In genomic region chr10:86044066-86044465, GRCm38 (mm10) we compare ENCODE assay signal across 27 mouse cellular contexts. TPM values are rescaled to one million over a fixed set of nuclear protein-coding genes. Genes with fewer than 3 reads are reported as not detected.
DNase-seq lines count a peak whose midpoint lies in the region; ATAC-seq and TF ChIP-seq lines count a peak whose summit lies in the region.
"Had no signal": no experiment of that assay in that cellular context is flagged by ENCODE, and none has a peak within 500 bp of the region (broad histone marks: within the 10 kb centered on the region; RNA-seq: fewer than 3 reads in every experiment).

No protein-coding gene starts in this region.

- no peak for TF ChIP-seq CTCF in heart, adult 2 months (IDR thresholded peaks at IDR 0.05)

- no peaks in the 10 kb centered on the region for H3K4me1 ChIP-seq in heart, adult 2 months (ENCODE audit: control insufficient read depth, insufficient read depth, low read length)
- H3K4me1 ChIP-seq in kidney, embryonic 15.5 days: no peaks in the 10 kb centered on the region
- H3K4me1 ChIP-seq: embryonic facial prominence, embryonic 10.5 days; embryonic facial prominence, embryonic 13.5 days; forebrain, embryonic 15.5 days; hindbrain, embryonic 12.5 days had no signal

- H3K36me3 ChIP-seq in heart, adult 2 months (ENCODE audit: control insufficient read depth, insufficient read depth, low read length): no peaks in the 10 kb centered on the region; the same call in 1 of the 2 replicates
- peaks cover 56% of the 10 kb centered on the region for H3K36me3 ChIP-seq in kidney, embryonic 15.5 days
- H3K36me3 ChIP-seq: forebrain, embryonic 12.5 days; forebrain, embryonic 15.5 days; hindbrain, embryonic 12.5 days had no signal

- H3K9ac ChIP-seq in heart, adult 2 months (ENCODE audit: low read depth, low read length): no peak overlapping the region
- H3K9ac ChIP-seq in kidney, embryonic 15.5 days: no peak overlapping the region
- H3K9ac ChIP-seq: embryonic facial prominence, embryonic 13.5 days; forebrain, embryonic 12.5 days; forebrain, embryonic 15.5 days; hindbrain, embryonic 12.5 days had no signal

- no peak overlapping the region for H3K4me2 ChIP-seq in kidney, embryonic 15.5 days
- H3K4me2 ChIP-seq: embryonic facial prominence, embryonic 13.5 days; forebrain, embryonic 12.5 days; forebrain, embryonic 15.5 days; heart, embryonic 11.5 days; hindbrain, embryonic 12.5 days had no signal

- DNase-seq in heart, adult 11 months: peak; percentile 50
- DNase-seq in heart, adult 2 months: no peak
- DNase-seq in kidney, adult 11 months: peak; percentile 45
- DNase-seq in kidney, adult 9 months: peak; percentile 62
- no peak for DNase-seq in kidney, postnatal 4 days
- DNase-seq: adrenal gland, adult 8-10 months; adrenal gland, postnatal 25 days; cerebellum, adult 11-12 months; cerebellum, adult 8-10 months; embryo, embryonic 11 days; gastrocnemius, postnatal 25 days had no signal

- no peak overlapping the region for H3K4me3 ChIP-seq in heart, adult 2 months
- no peak overlapping the region for H3K4me3 ChIP-seq in kidney, embryonic 15.5 days (replicated peaks)
- H3K4me3 ChIP-seq: embryonic facial prominence, embryonic 10.5 days; embryonic facial prominence, embryonic 13.5 days; erythroblast, embryonic 14.5 days; forebrain, embryonic 12.5 days; forebrain, embryonic 15.5 days; hindbrain, embryonic 12.5 days had no signal

- intact Hi-C loops in heart, adult 2 months (cut with DNase I): no loop called here

- H3K27ac ChIP-seq in heart, adult 2 months: no peak overlapping the region
- H3K27ac ChIP-seq in kidney, embryonic 15.5 days: no peak overlapping the region
- H3K27ac ChIP-seq: embryonic facial prominence, embryonic 10.5 days; embryonic facial prominence, embryonic 13.5 days; forebrain, embryonic 12.5 days; forebrain, embryonic 15.5 days; hindbrain, embryonic 12.5 days; hindbrain, postnatal 0 days had no signal

- no peak for TF ChIP-seq POLR2A in heart, adult 2 months (IDR thresholded peaks at IDR 0.05; ENCODE audit: insufficient read depth, low read depth, low read length)

- no peaks in the 10 kb centered on the region for H3K9me3 ChIP-seq in kidney, embryonic 15.5 days (replicated peaks)
- H3K9me3 ChIP-seq: embryonic facial prominence, embryonic 10.5 days; embryonic facial prominence, embryonic 13.5 days; forebrain, embryonic 12.5 days; forebrain, embryonic 15.5 days; hindbrain, embryonic 12.5 days had no signal

- ATAC-seq in kidney, embryonic 15.5 days (replicated peaks; ENCODE audit: low FRiP score): no peak
- ATAC-seq: activated CD4-positive, CD25-positive, alpha-beta regulatory T cell, adult 4 months; forebrain, embryonic 15.5 days; hindbrain, postnatal 0 days had no signal

- TF ChIP-seq EP300 in heart, adult 2 months (IDR thresholded peaks at IDR 0.05; ENCODE audit: insufficient read depth, low read depth, low read length): no peak

- no peaks in the 10 kb centered on the region for H3K79me2 ChIP-seq in heart, adult 2 months (replicated peaks; ENCODE audit: control insufficient read depth, insufficient read depth, low read length)

- 85% methylated on average over 8 of the region's 8 CpGs for WGBS in heart, adult 2 months
- WGBS in kidney, embryonic 15.5 days: 87% methylated on average over 8 of the region's 8 CpGs

- H3K27me3 ChIP-seq in heart, adult 2 months (ENCODE audit: control insufficient read depth, insufficient read depth, low read length): no peaks in the 10 kb centered on the region
- H3K27me3 ChIP-seq in kidney, embryonic 15.5 days: no peaks in the 10 kb centered on the region
- H3K27me3 ChIP-seq: embryonic facial prominence, embryonic 13.5 days; forebrain, embryonic 12.5 days; forebrain, embryonic 15.5 days; hindbrain, embryonic 12.5 days had no signal

RNA-seq across cellular contexts. Expression of gene Fbxo7, which starts 22.3 kb away (rescaled TPM):
- 10 to 100 TPM; 13.2 to 16.2 TPM for total RNA-seq in heart, adult 2 months (2021)
- 16.7 and 20.2 TPM in 2 replicates for polyA plus RNA-seq in heart, adult 2 months (2012; rRNA removed)
- polyA plus RNA-seq in kidney, embryonic 15.5 days (2015; fragmentation: Nextera tagmentation; extraction: Ambion mirVana): 36.0 and 36.7 TPM in 2 replicates

RNA-seq across cellular contexts. Expression of gene Bpifc, which starts 32.4 kb away (rescaled TPM):
- total RNA-seq in heart, adult 2 months (2021): not detected
- not detected in 2 replicates for polyA plus RNA-seq in heart, adult 2 months (2012; rRNA removed)
- polyA plus RNA-seq in kidney, embryonic 15.5 days (2015; fragmentation: Nextera tagmentation; extraction: Ambion mirVana): 0.35 and 0.38 TPM in 2 replicates
- total RNA-seq: ES-E14; gastrocnemius, adult 8-10 months; gastrocnemius, postnatal 25 days; heart, adult 8-10 months; heart, postnatal 25 days; hindbrain, postnatal 0 days had no signal
- polyA plus RNA-seq: embryonic facial prominence, embryonic 10.5 days; erythroblast, embryonic 14.5 days; forebrain, embryonic 12.5 days; forebrain, embryonic 15.5 days; heart, embryonic 11.5 days; heart, embryonic 14.5 days; heart, postnatal 0 days; hindbrain, embryonic 12.5 days had no signal

Comparison
In these comparisons a context has a peak if more than half of its experiments do, and no peak if none do; other contexts are left out.
1. DNase-seq: peak in heart, adult 11 months (single experiment), kidney, adult 11 months (single experiment) and kidney, adult 9 months (single experiment); none in heart, adult 2 months (0 of 2) and kidney, postnatal 4 days (0 of 2).